Mouse (Mus musculus) MEL (cell line): ENCODE results near the gene 1110017D15Rik. TPM values are rescaled to one million over a fixed set of nuclear protein-coding genes. Genes with fewer than 3 reads are reported as not detected.

ENCODE experiments used
- DNase-seq: peaks from one replicate; pipeline ENCODE4 v3.0.0; 2011; ENCODE audit warnings: low read depth, low spot score
- H3K27ac ChIP-seq: 2 replicates; pipeline ENCODE4 v1.5.1; 2012; ENCODE audit warnings: low read depth, mild to moderate bottlenecking, control low read depth, low read length, moderate library complexity; ENCODE audit not compliant: control insufficient read depth
- H3K27me3 ChIP-seq, 2 experiments: fragments of 150-350 bp in 1 of 2; sonication (generic) in 1 of 2; 2 replicates each; pipeline ENCODE4 v1.6.1; 2012; ENCODE audit warnings: low read length in 2 of 2, mild to moderate bottlenecking in 2 of 2, improper control_type of control experiment in 1 of 2, moderate library complexity in 1 of 2; ENCODE audit not compliant: insufficient read depth in 2 of 2, control insufficient read depth in 1 of 2
- H3K36me3 ChIP-seq, 2 experiments: 2 replicates each; pipeline ENCODE4 v1.6.1; 2012 to 2014; ENCODE audit warnings: low read length in 2 of 2, improper control_type of control experiment in 1 of 2, inconsistent platforms in 1 of 2, mild to moderate bottlenecking in 1 of 2; ENCODE audit not compliant: insufficient read depth in 2 of 2, control insufficient read depth in 1 of 2
- H3K4me1 ChIP-seq, 2 experiments: fragments of 150-350 bp in 1 of 2; sonication (generic) in 1 of 2; 2 replicates each; pipeline ENCODE4 v1.6.1; 2012; ENCODE audit warnings: low read length in 2 of 2, improper control_type of control experiment in 1 of 2, mild to moderate bottlenecking in 1 of 2; ENCODE audit not compliant: insufficient read depth in 2 of 2, control insufficient read depth in 1 of 2
- H3K4me3 ChIP-seq, 2 experiments: fragments of 150-350 bp in 1 of 2; sonication (generic) in 1 of 2; 2 replicates each; pipeline ENCODE4 v1.5.1; 2012; ENCODE audit warnings: low read depth in 2 of 2, low read length in 2 of 2, mild to moderate bottlenecking in 2 of 2, moderate library complexity in 2 of 2, control low read depth in 1 of 2, improper control_type of control experiment in 1 of 2; ENCODE audit not compliant: control insufficient read depth in 1 of 2, insufficient read depth in 1 of 2
- H3K79me2 ChIP-seq: 2 replicates; pipeline ENCODE4 v1.6.1; 2012; ENCODE audit warnings: mild to moderate bottlenecking, low read length, moderate library complexity; ENCODE audit not compliant: control insufficient read depth, poor library complexity, insufficient read depth
- H3K9ac ChIP-seq: 2 replicates; pipeline ENCODE4 v1.6.1; 2012; ENCODE audit warnings: low read depth, mild to moderate bottlenecking, control low read depth, low read length, moderate library complexity; ENCODE audit not compliant: control insufficient read depth, poor library complexity, severe bottlenecking
- H3K9me3 ChIP-seq: fragments of 150-350 bp; sonication (generic); replicated peaks from 2 replicates; pipeline ENCODE4 v1.6.1; 2012; ENCODE audit warnings: mild to moderate bottlenecking, low read length, improper control_type of control experiment, moderate library complexity; ENCODE audit not compliant: insufficient read depth
- BHLHE40 ChIP-seq: IDR thresholded peaks from 2 replicates; pipeline ENCODE4 v1.6.1; 2012; ENCODE audit warnings: low read depth, mild to moderate bottlenecking, inconsistent platforms, low read length, improper control_type of control experiment, borderline replicate concordance
- CHD1 ChIP-seq: IDR thresholded peaks from 2 replicates; pipeline ENCODE4 v1.6.1; 2012; ENCODE audit warnings: low read depth, mild to moderate bottlenecking, inconsistent platforms, low read length, improper control_type of control experiment
- CHD2 ChIP-seq: IDR thresholded peaks from 2 replicates; pipeline ENCODE4 v1.6.1; 2011; ENCODE audit warnings: low read length, improper control_type of control experiment
- CTCF ChIP-seq, 3 experiments: IDR thresholded peaks in 2 of 3; conservative IDR thresholded peaks in 1 of 3; 2 replicates each; pipeline ENCODE4 v1.5.1; 2011 to 2012; ENCODE audit warnings: low read length in 3 of 3, low read depth in 2 of 3, mild to moderate bottlenecking in 2 of 3, improper control_type of control experiment in 1 of 3, inconsistent platforms in 1 of 3, mixed read lengths in 1 of 3, moderate library complexity in 1 of 3; ENCODE audit not compliant: control insufficient read depth in 1 of 3, insufficient read depth in 1 of 3, poor library complexity in 1 of 3, severe bottlenecking in 1 of 3
- E2F4 ChIP-seq: IDR thresholded peaks from 2 replicates; pipeline ENCODE4 v1.6.1; 2011; ENCODE audit warnings: low read depth, low read length, improper control_type of control experiment, borderline replicate concordance
- ELF1 ChIP-seq: IDR thresholded peaks from 2 replicates; pipeline ENCODE4 v1.6.1; 2014; ENCODE audit warnings: low read depth, mild to moderate bottlenecking, inconsistent platforms, low read length, improper control_type of control experiment, moderate library complexity
- EP300 ChIP-seq, 2 experiments: IDR thresholded peaks; 2 replicates each; pipeline ENCODE4 v1.6.1; 2011; ENCODE audit warnings: improper control_type of control experiment in 2 of 2, low read length in 2 of 2, low read depth in 1 of 2, mild to moderate bottlenecking in 1 of 2
- ETS1 ChIP-seq: IDR thresholded peaks from 2 replicates; pipeline ENCODE4 v1.6.1; 2012; ENCODE audit warnings: low read depth, mild to moderate bottlenecking, inconsistent platforms, low read length, improper control_type of control experiment, moderate library complexity
- GABPA ChIP-seq: IDR thresholded peaks from 2 replicates; pipeline ENCODE4 v1.6.1; 2012; ENCODE audit warnings: low read depth, mild to moderate bottlenecking, inconsistent platforms, low read length, improper control_type of control experiment, moderate library complexity
- GATA1 ChIP-seq: IDR thresholded peaks from 2 replicates; pipeline ENCODE4 v1.6.1; 2011; ENCODE audit warnings: low read depth, low read length, improper control_type of control experiment
- HCFC1 ChIP-seq: IDR thresholded peaks from 2 replicates; pipeline ENCODE4 v1.6.1; 2012; ENCODE audit warnings: low read depth, mild to moderate bottlenecking, inconsistent platforms, low read length, improper control_type of control experiment, moderate library complexity
- JUND ChIP-seq: IDR thresholded peaks from 2 replicates; pipeline ENCODE4 v1.6.1; 2011; ENCODE audit warnings: low read depth, mild to moderate bottlenecking, improper control_type of control experiment, low read length
- KAT2A ChIP-seq: conservative IDR thresholded peaks from 2 replicates; pipeline ENCODE4 v1.6.1; 2012; ENCODE audit warnings: low read depth, low read length, improper control_type of control experiment, inconsistent platforms
- MAFK ChIP-seq: IDR thresholded peaks from 2 replicates; pipeline ENCODE4 v1.6.1; 2011; ENCODE audit warnings: low read depth, mild to moderate bottlenecking, low read length, improper control_type of control experiment, borderline replicate concordance
- MAX ChIP-seq: IDR thresholded peaks from 2 replicates; pipeline ENCODE4 v1.6.1; 2011; ENCODE audit warnings: low read length, improper control_type of control experiment
- MEF2A ChIP-seq: IDR thresholded peaks from 2 replicates; pipeline ENCODE4 v1.6.1; 2014; ENCODE audit warnings: low read depth, mild to moderate bottlenecking, inconsistent platforms, low read length, improper control_type of control experiment; ENCODE audit not compliant: poor library complexity, insufficient replicate concordance, severe bottlenecking; ENCODE audit errors: extremely low read depth
- MXI1 ChIP-seq: IDR thresholded peaks from 2 replicates; pipeline ENCODE4 v1.6.1; 2011; ENCODE audit warnings: mild to moderate bottlenecking, low read depth, low read length, improper control_type of control experiment
- MYB ChIP-seq: IDR thresholded peaks from 2 replicates; pipeline ENCODE4 v1.6.1; 2011; ENCODE audit warnings: mild to moderate bottlenecking, low read depth, low read length, improper control_type of control experiment
- MYC ChIP-seq: IDR thresholded peaks from 2 replicates; pipeline ENCODE4 v1.6.1; 2011; ENCODE audit warnings: low read depth, mild to moderate bottlenecking, low read length, improper control_type of control experiment, moderate library complexity
- NELFE ChIP-seq: IDR thresholded peaks from 2 replicates; pipeline ENCODE4 v1.6.1; 2011; ENCODE audit warnings: low read depth, low read length, improper control_type of control experiment
- NRF1 ChIP-seq: IDR thresholded peaks from 2 replicates; pipeline ENCODE4 v1.6.1; 2014; ENCODE audit warnings: low read depth, mild to moderate bottlenecking, inconsistent platforms, low read length, improper control_type of control experiment, moderate library complexity; ENCODE audit not compliant: poor library complexity, insufficient read depth, severe bottlenecking
- POLR2A ChIP-seq, 2 experiments: IDR thresholded peaks; 2 replicates each; pipeline ENCODE4 v1.6.1; 2011 to 2012; ENCODE audit warnings: low read length in 2 of 2, mild to moderate bottlenecking in 2 of 2, control low read depth in 1 of 2, improper control_type of control experiment in 1 of 2, low read depth in 1 of 2, moderate library complexity in 1 of 2; ENCODE audit not compliant: control insufficient read depth in 1 of 2, insufficient read depth in 1 of 2, poor library complexity in 1 of 2
- POLR2AphosphoS2 ChIP-seq: IDR thresholded peaks from 2 replicates; pipeline ENCODE4 v1.6.1; 2011; ENCODE audit warnings: low read length, improper control_type of control experiment
- POLR2AphosphoS5 ChIP-seq: IDR thresholded peaks from 2 replicates; pipeline ENCODE4 v1.6.1; 2012; ENCODE audit warnings: low read depth, borderline replicate concordance, mild to moderate bottlenecking, inconsistent platforms, low read length, moderate library complexity, mixed read lengths
- RAD21 ChIP-seq: IDR thresholded peaks from 2 replicates; pipeline ENCODE4 v1.6.1; 2011; ENCODE audit warnings: mild to moderate bottlenecking, low read depth, low read length, improper control_type of control experiment
- SMC3 ChIP-seq: IDR thresholded peaks from 2 replicates; pipeline ENCODE4 v1.6.1; 2011; ENCODE audit warnings: low read depth, low read length, improper control_type of control experiment
- TAL1 ChIP-seq: IDR thresholded peaks from 2 replicates; pipeline ENCODE4 v1.6.1; 2012; ENCODE audit warnings: mild to moderate bottlenecking, inconsistent platforms, low read length, moderate library complexity, mixed read lengths
- TCF12 ChIP-seq: IDR thresholded peaks from 2 replicates; pipeline ENCODE4 v1.6.1; 2014; ENCODE audit warnings: low read depth, mild to moderate bottlenecking, inconsistent platforms, low read length, improper control_type of control experiment, moderate library complexity
- UBTF ChIP-seq: IDR thresholded peaks from 2 replicates; pipeline ENCODE4 v1.6.1; 2012; ENCODE audit warnings: low read depth, mild to moderate bottlenecking, inconsistent platforms, low read length, improper control_type of control experiment, moderate library complexity, borderline replicate concordance; ENCODE audit not compliant: insufficient read depth
- USF1 ChIP-seq: IDR thresholded peaks from 2 replicates; pipeline ENCODE4 v1.6.1; 2014; ENCODE audit warnings: low read depth, mild to moderate bottlenecking, inconsistent platforms, low read length, improper control_type of control experiment, moderate library complexity
- ZC3H11A ChIP-seq: IDR thresholded peaks from 2 replicates; pipeline ENCODE4 v1.6.1; 2012; ENCODE audit warnings: low read depth, mild to moderate bottlenecking, inconsistent platforms, low read length, improper control_type of control experiment
- ZKSCAN1 ChIP-seq: IDR thresholded peaks from 2 replicates; pipeline ENCODE4 v1.6.1; 2012; ENCODE audit warnings: low read depth, mild to moderate bottlenecking, inconsistent platforms, low read length, improper control_type of control experiment, moderate library complexity
- ZMIZ1 ChIP-seq: IDR thresholded peaks from 2 replicates; pipeline ENCODE4 v1.6.1; 2012; ENCODE audit warnings: low read depth, mild to moderate bottlenecking, inconsistent platforms, low read length, improper control_type of control experiment, moderate library complexity
- ZNF384 ChIP-seq: IDR thresholded peaks from 2 replicates; pipeline ENCODE4 v1.6.1; 2012; ENCODE audit warnings: low read depth, mild to moderate bottlenecking, inconsistent platforms, low read length, improper control_type of control experiment
- polyA plus RNA-seq, 2 experiments: library from polyadenylated mRNA; stranded (reverse) in 1 of 2; unstranded in 1 of 2; fragments of >175 nt in 1 of 2; fragments of >200 nt in 1 of 2; gene quantifications; 2 replicates each; pipeline versions ENCODE4 v1.2.1 to v1.2.4; 2012; ENCODE audit warnings: low replicate concordance in 2 of 2, low read depth in 1 of 2; ENCODE audit not compliant: insufficient read length in 2 of 2, insufficient read depth in 1 of 2, missing spikeins in 1 of 2
- total RNA-seq: library from RNA; depleted of rRNA; stranded (reverse); fragments of 300-350 nt; gene quantifications from 2 replicates; pipeline ENCODE4 v1.2.3, GENCODE M21; 2012

1110017D15Rik gene
- total and polyA plus RNA-seq, 3 experiments = 0.21 TPM; not detected in 2

DNA sequence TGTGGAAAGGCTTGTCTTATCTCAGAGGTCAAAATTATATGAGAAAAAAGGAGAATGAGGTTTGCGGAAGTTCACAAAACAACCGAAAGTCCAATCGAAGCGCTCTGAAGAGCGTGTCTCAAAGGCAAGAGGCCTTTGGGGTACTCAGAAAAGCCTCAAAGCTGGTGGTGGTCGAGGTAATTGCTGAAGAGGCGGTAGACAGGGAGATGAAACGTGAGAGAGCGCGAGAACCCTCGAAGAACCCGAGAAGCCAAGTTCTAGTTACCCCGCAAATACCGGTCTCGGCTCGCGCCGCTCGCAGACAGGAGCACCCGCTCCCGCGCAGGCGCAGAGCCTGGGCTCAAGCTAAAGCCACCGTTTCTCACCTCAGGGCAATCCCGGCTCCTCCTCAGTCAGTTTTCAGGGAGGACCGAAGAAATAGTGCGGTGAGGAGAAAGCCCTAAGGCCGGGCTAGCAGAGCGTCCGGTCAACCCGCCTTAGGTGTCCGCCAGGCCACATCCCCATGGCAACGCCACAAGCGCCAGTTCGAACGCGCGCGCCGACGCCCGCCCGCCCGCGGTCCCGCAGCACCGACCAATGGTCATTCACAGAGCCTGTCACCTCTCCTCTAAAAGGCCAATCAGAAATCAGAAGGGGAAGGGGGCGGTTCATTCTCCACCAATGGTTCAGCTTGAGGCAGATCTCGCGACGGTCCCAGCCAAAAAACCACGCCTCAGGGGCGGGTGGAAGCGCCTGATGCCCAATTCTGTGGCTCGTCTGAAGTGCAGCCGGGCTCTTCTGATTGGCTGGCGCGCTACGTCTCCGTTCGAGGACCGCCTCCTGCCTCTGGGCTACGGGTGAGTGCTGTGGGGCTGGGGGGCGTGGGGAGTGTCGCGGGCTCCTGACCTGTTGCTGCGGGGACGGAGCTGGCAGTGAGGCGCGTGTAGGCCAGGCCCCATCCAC is 52.5 kb downstream of the 1110017D15Rik start, which contains the start of the genes Kif24 and Nudt2:
Gene Kif24 (minus strand): TSS at position 543 of the 942 bp plus-strand sequence.
Gene Nudt2 (plus strand): TSS at position 807 of the 942 bp plus-strand sequence.
- H3K79me2 ChIP-seq = peaks cover 26% of the 10 kb centered on the region
- peak within 1 kb of the TSS; percentile 92 for H3K9ac ChIP-seq
- peaks cover 6 to 10% of the 10 kb centered on the region in 2 experiments; a peak in 2 of 4 replicates for H3K4me1 ChIP-seq
- peaks cover 5 to 7% of the 10 kb centered on the region in 2 experiments for H3K36me3 ChIP-seq
- peak within 1 kb of the TSS; percentile 89 for H3K27ac ChIP-seq
- H3K27me3 ChIP-seq = no peaks in the 10 kb centered on the region
- peak within 1 kb of the TSS; percentile 78 to 95 for H3K4me3 ChIP-seq
- DNase-seq = peak; percentile 99
- no peaks in the 10 kb centered on the region for H3K9me3 ChIP-seq
- TF ChIP-seq CHD2 (peak; percentile 96), KAT2A (peak; percentile 25; the same call in 1 of the 2 replicates), ZNF384 (no peak), CHD1 (no peak), POLR2A (IDR thresholded peaks at IDR 0.05; ENCODE audit: control insufficient read depth in 1 of 2, insufficient read depth in 1 of 2, low read depth in 1 of 2, low read length in 2 of 2, poor library complexity in 1 of 2) (peak; percentile 67 to 83), GABPA (no peak), MYC (peak; percentile 87; the same call in 1 of the 2 replicates), MAFK (no peak), E2F4 (no peak), UBTF (no peak), NRF1 (peak; percentile 89), ZKSCAN1 (no peak), MXI1 (peak; percentile 89), ELF1 (peak; percentile 64; the same call in 1 of the 2 replicates), EP300 (IDR thresholded peaks at IDR 0.05; ENCODE audit: low read depth in 1 of 2, low read length in 2 of 2) (no peak), SMC3 (no peak), MAX (peak; percentile 46; the same call in 1 of the 2 replicates), ZC3H11A (no peak), HCFC1 (peak; percentile 78), ZMIZ1 (peak; percentile 91), TCF12 (0 out of 2 replicates have a peak, but pooled peaks have one; percentile 27), CTCF (IDR thresholded peaks at IDR 0.05 in 2 of 3, conservative IDR thresholded peaks at IDR 0.05 in 1 of 3; ENCODE audit: control insufficient read depth in 1 of 3, insufficient read depth in 1 of 3, low read depth in 2 of 3, low read length in 3 of 3, poor library complexity in 1 of 3, severe bottlenecking in 1 of 3) (no peak), BHLHE40 (no peak), MEF2A (no peak), JUND (no peak), RAD21 (no peak), MYB (no peak), GATA1 (no peak; the same call in 1 of the 2 replicates), POLR2AphosphoS5 (no peak), USF1 (no peak), TAL1 (no peak), NELFE (peak; percentile 82), POLR2AphosphoS2 (peak; percentile 65; the same call in 1 of the 2 replicates), ETS1 (0 out of 2 replicates have a peak, but pooled peaks have one; percentile 53)
